Mouse (Mus musculus) erythroblast, embryonic 14.5 days (primary cell): ENCODE measurements around the gene Olfr1415.

Experiments used
- GATA1 ChIP-seq: IDR thresholded peaks from 2 replicates; pipeline ENCODE4 v1.6.1; 2012; ENCODE audit warnings: low read length, inconsistent platforms, mixed read lengths
- TAL1 ChIP-seq: IDR thresholded peaks from 3 replicates; pipeline ENCODE4 v1.6.1; 2012; ENCODE audit warnings: low read length, inconsistent platforms, mixed read lengths

- no peak for TF ChIP-seq TAL1
- no peak for TF ChIP-seq GATA1
Measured at GRCm38 (mm10) chr1:92441453-92442063, 54.3 kb downstream of the Olfr1415 start.
